Mouse (Mus musculus): ENCODE data around the gene Slc13a3.

The Slc13a3 gene

GRCm38 (mm10) chr2:165364334-165365091, 108.5 kb downstream of the Slc13a3 start:
- DNase-seq (ENCODE audit: low spot score), result no peak

DNA sequence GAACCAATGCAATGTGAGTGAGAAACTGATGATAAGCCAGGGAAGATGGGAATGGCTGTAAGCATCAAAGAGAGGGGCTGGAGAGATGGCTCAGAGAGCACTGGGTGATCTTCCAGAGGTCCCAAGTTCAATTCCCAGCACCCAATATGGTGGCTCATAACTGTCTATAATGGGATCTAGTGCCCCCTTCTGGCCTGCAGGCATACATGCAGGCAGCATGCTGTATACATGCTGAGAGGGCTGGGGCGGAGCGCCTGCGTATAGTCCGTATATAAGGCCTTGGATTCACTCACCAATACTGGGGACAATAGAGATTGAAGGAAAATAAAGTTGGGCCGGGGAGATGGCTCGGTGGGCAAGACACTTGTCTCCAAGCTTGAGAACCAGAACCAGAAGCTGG, 109.7 kb downstream of the Slc13a3 start:
- DNase-seq (ENCODE audit: low spot score), result no peak

DNA sequence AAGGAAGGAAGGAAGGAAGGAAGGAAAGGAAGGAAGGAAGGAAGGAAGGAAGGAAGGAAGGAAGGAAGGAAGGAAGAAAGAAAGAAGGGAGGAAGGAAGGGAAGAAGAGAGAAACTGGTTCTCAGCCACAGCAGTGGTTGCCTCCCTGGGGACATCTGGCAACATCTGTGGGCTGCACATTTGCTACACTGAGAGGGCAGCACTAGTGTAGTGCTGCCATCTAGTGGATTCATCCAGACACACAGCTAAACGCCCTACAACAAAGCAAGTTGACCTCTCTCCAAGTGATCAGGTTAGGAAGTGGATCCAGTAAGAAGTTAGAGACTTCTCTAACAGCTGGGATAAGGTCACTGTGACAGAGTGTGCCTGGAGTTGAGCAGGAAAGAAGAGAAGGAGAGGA, 112.2 kb downstream of the Slc13a3 start:
- DNase-seq (ENCODE audit: low spot score), result no peak

Data from layer of hippocampus, adult 9-10 months (tissue).